Mouse (Mus musculus): ENCODE measurements around the gene Gdpd5.

Gene Gdpd5

DNA sequence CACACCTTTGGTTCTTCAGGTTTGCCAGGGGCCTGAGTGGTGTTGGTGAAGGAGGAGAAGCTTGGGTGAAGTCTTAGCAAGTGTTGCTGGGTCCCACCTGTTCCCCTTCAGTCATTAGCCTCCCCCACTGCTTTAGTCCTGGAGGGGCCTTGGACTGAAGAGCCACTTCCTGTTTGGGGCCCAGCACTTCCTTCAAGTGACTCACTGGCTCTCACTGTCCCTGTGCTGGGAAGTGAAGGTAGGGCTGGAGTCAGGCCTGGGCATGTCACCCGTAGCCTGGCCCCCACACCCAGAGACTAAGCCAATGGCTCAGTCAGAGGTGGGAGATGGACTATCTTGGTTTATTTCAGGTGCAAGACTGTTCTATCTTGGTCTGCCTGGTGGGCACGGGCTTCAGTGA is 26.4 kb downstream of the Gdpd5 start:
- no peak for DNase-seq

DNA sequence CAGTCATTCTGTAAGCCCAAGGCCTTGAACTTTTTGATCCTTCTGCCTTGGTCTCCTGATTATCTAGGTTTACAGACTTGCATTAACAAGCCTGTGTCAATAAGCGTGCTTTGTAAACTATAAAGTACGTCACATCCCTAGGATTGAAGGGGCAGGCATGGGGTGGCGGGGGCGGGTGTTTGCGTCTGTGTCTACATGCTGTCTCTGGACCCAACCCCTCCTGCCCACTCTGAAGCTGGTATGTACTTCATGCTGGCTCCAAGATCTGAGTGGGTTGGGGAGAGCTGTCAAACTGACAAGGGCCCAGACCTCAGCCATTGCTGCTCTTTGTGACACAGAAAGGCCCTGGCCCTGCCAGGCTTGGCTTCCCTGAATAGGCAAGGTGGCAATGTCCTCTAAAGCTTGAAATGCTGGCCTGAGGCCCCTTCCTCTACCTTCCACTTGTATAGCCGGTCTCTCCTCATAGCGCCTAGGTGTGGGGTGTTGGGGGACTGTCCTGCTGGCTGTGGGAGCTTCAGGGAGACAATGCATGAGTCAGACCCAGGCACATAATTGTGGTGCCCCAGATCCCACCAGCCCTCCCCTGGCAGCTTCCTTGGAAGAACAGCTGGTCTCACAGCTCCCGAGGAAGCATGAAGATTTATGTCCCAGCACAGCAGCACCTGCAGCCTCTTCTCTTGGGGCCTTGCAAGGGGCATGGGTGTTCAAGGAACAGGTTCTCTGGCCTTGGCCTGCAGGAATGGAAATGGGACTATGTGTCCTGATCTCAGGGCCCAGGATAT is 28.4 kb downstream of the Gdpd5 start:
- no peak for DNase-seq

DNA sequence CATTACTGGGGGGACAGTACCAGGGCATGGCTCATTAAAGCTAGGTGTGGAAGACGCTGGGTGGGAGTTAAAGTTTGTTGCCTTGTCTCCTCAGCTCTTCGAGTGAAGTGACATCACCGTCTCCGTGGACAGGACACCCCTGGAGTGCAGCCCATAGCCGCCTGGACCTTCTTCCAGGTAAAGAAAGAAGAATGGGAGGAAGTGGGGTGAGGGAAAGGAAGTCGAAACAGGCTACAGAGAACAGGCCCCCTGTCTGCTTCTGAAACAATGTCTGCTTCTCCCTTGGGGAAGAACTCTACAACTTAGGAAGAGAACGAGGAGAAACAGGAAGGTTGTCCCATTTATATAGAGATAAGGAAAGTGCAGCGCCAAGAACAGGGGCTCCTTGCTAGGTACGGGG is 29.1 kb downstream of the Gdpd5 start:
- no peak for DNase-seq

DNA sequence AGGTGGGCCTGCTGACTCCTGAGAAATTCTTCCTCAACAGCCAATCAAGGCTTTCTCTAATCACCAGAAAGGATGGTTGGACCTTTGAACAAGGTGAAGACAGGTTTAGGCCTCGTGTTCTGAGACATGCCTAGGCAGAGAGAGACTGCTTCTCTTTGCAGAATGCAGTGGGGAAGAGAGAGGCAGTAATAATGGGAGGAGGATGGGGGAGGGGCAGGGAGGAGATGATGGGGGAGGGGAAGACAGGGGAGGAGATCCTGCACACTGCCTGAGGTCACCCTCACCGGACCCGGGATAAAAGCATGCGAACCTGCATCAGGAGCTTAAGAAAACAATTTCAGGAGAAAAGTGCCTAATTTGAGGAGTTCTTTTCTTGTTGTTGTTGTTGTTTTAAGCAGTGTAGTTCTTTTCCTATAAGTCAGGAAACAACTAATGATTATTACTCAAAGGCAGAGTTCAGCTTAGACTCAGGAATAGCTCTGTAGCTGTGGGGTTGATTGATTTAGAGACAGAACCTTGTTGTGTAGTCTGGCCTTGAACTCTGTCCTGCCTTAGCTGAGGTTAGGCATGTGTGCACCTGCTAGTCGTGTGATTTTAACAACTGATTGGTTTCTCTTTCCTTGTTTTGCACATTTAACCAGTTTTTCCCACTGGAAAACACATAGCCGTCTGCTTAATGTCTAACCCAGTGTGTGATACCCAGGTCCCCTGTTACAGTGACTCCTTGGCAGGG is 30.0 kb downstream of the Gdpd5 start:
- no peak for DNase-seq

DNA sequence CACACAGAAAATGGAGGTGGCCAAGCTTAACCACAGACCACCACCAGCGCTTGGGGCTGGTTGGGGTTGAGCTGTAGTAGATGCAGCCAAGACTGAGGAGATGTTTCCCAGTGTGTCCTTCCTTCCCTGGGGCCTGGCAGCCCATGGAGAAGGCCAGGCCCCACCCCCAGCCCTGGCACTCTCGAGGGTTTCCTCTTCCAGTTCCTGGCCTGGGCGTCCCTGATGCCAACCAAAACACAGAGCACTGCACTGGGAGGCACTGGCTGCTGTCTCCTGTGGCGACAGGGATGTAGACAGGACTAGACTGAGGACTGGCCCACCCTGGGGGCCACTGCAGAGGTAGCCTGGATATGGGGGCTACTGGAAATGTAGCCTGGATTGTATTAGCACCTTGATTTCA is 33.8 kb downstream of the Gdpd5 start:
- no peak for DNase-seq

DNA sequence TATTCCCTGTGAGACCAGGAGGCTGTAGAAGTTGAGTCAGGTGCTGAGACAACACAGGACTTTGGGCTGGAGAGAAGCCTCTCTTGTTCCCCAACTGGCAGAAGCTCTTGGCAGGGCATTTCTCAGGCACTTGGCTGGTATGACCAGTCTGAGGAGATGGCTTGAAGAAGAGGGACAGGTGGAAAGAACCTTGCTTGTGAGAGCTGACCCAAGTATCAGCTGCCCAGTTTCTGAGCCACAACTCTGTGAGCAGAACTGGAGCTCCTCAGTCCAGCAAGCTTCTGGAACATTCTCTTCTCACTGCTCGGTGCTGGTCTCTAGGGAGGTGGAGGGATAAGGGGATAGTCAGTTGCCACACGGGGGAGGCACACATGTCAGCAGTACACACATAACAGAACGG is 38.1 kb downstream of the Gdpd5 start:
- no peak for DNase-seq

DNA sequence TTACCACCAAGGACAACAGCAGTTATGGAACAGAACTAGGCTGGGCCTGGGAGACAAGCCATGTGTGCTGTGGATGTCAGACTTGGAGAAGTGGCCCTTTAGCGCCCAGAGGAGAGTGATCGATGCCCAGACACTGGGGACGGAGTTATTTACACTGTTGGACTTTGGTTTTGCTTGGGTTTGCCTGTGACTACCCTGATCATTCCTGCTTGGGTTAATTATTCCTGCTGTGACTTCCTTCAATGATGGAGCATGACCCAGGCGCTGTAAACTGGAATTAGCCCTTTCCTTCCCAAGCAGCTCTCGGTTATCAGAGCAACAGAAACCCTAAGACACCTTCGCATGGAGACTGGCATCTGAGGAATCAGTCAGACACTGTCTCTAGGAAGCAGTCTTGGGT is 39.8 kb downstream of the Gdpd5 start:
- DNase-seq, result no peak

DNA sequence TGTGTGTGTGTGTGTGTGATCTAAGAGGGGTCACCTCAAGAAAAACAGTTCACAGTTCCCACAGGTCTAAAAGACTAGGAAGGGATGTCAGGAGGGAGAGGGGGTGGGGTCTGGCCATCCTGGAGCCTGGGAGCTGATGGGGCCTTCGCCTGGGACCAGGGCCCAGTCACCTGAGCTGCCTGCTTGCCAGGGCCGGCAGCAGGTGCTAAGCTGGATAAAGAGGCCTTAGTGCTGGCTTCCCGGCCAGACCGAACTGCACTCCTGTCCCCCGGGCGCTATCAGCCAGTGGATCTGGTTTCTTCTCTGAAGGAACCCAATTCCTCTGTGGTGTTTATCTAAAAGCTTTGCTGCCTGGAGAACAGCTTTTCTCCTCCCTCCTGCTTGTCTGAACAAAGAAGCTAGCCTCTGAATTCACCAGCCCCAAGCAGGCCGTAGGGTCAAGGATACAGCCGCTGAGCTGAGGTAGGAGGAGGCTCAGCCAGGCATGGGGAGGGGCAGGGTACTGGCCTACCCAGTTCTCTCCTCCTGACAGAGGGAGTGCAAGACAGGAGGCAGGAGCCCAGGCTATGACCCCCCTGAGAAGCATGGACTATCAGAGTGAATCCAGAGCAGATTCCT is 43.4 kb downstream of the Gdpd5 start:
- no peak for DNase-seq

DNA sequence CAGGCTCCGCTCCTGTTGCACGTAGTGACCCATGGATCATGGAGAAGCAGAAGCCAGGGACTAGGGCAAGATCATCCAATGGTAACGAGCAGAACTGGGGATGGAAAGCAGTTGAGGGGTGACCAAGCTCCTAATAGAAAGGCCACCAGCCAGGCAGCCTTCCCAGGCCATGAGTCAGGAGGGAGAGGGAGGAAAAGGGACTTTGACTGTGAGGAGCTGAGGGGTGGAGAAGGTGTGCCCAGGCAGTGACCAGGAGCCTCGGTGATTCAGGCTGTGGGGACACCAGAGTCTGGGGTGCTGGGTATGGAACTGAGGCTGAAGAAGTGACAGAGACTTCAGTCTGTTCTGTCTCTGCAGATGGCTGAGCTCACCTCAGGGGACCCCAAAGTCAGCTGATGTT is 44.5 kb downstream of the Gdpd5 start:
- DNase-seq, result no peak

DNA sequence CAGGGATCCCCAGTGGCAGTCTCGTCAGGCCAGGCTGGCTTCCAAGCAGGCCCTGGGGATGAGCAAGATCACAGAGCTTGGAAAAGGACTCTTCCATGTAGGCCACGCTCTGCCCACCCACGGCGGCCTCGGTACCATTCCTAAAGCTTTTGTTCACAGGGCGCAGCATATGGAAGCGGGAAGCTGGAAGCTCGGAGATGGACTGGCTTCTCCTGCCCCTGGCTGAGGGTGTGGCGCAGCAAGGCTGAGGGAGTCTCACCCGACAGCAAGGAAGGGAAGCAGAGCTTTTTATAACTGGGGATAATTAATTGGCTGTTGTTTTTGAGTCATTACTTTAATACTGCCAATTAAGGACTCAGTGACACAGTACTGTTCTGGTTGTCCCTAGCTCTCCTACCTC is 45.8 kb downstream of the Gdpd5 start:
- no peak for DNase-seq

DNA sequence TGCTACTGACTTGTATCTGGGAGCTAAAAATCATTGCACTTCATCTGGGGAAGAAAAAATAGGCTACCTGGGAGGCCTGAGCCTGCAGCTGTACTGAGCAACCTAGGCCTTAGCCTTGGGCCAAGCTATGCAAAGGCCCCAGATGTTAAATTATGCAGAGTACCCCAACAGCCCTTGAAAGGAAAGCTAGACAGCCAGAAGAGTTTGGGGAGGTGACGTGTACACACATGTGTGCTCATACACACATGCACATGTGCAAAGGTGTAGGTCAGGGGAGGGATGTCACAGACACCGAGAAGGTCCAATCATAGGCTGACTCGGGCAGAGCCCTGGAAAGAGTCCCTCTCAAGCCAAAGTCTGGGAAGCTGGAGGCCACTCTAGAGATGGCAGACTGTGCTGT is 46.8 kb downstream of the Gdpd5 start:
- no peak for DNase-seq

DNA sequence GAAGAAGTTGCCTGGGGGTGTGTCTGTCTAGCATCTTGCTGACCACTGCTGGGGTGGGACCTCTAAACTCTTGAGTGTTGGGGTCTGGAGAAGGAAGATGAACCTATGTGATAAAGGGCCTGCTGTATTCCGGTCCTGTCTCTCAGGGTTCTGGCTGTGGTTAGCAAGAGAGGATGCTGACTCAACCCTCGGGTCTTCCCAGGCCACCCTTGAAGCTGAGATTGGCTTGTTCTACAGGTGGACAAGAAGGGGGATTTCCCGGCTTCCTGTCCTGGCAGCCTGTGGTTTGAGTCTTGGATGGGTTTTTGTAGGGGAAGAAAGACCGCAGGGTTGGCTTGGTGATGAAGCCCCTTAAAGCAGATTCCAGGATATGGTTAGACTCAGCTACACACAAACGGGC is 47.6 kb downstream of the Gdpd5 start:
- DNase-seq, result no peak

DNA sequence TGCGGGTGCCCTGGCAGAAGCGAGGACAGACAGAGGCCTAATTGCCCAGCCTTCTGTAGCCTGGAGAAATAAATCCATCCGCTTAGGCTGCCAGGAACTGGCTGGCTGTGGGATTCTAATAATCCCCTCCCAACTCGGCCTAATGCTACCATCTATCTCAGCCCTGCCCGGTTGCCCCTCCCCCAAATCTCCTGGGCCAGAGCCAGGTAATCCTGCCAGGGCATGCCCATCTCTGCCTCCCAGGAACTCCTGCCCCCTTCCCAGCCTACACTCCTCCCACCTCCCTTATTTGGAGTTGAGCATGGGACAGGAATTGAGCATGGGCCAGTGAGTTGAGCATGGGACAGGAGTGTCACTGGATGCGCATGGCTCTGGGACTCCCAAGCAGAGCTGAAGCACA is 48.6 kb downstream of the Gdpd5 start:
- no peak for DNase-seq

DNA sequence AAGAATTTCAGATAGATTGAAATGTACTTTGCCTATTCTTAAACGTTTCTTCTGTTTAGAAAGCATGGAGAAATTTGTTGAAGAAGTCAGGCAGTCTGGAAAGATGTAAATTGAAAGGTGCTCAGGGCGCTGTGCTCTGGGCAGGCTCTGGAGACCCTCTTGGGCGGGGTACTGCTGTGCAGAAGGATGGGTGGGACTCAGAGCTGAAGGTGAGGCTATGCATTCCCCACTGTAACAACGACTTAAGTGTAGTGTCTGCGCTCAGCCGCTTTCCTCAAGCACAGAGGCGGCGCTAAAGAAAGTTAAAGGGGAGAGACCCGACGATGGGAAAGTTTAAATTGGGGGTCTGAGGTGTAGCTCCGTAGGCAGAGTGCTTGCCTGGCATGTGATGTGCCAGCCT is 49.0 kb downstream of the Gdpd5 start:
- no peak for DNase-seq

DNA sequence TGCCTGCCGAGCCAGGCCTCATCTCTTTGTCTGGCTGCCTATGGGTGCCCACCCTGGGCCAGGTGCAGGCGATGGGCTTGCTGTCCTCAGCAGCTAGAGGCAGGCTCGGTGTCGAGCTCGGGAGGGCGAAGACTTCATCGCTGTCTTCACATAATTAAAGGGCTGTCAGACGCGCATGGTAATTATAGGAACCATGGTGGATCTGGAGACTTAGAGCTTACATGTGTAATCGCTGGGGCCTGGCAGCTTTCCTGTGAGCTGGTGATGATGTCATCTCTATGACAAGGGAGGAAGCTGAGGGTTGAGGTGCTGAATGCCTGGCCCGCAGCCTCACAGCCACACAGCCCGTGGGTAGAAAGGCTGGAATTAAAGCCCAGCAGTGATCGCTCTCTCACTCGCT is 51.0 kb downstream of the Gdpd5 start:
- DNase-seq, result no peak

DNA sequence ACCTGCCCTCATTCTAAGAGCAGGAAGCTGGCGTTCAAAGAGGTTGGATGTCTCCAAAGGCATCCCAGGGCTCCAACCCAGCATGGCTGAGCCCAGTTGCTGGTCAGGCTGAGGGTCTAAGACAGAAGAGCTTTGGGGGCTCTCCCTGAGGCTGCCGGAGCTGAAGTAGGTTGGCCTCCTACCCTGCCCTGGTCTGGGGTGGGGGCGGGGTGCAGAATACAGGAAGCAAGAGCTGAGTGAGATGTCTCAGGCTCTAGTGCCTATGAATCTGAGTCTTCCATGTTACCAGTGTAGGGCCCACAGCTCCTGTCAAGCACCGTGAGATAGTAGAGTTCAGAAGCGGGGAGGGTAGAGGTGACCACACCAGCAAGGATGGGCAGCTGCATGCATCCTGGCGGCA is 51.6 kb downstream of the Gdpd5 start:
- DNase-seq, result no peak

DNA sequence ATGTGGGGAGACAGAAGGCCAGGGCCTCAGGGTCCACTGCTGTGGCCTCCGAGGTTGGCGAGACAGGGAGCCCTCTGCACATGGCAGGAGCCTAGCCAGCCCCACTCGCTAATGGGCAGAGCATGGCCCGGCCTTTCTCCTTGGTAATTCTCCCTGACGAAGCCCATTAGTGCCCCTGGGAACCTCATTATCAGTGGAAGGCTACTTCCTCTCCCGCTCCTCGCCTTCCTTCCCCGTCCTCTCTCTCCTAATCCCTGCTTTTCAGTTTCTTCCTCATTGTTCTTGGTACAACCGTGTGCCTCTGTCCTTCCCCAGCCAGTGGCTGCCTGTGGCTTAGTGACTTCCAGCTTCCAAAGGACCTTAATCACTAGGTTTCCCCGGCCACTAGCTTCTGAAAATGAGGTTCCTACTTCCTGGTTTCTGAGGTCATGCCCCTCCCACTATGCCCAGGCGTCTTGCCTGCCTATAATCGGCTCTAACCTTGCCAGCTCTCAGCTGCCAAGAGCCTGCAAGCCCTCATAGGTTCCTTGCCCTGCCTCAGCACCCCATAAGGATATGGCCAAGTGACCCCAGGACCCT is 53.5 kb downstream of the Gdpd5 start:
- no peak for DNase-seq

DNA sequence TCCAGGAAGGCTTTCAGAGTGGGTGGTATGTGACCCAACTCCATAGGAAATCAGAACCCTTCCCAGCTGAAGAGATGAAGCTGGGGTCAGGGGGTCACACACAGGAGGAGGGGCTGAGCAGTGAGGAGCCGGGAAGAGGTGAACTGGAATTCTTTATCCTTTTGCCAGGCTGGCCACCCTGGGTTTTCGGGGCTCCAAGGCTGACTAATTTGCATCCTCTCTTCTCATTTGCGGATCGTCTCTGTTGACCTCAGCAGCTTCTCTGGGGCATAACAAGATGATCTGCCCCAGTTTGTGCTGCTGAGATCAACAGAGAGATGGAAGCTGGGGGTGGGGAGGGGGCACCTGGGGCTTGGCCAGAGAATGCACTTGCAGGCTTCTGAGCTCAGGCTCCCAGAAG is 55.3 kb downstream of the Gdpd5 start:
- DNase-seq, result no peak

DNA sequence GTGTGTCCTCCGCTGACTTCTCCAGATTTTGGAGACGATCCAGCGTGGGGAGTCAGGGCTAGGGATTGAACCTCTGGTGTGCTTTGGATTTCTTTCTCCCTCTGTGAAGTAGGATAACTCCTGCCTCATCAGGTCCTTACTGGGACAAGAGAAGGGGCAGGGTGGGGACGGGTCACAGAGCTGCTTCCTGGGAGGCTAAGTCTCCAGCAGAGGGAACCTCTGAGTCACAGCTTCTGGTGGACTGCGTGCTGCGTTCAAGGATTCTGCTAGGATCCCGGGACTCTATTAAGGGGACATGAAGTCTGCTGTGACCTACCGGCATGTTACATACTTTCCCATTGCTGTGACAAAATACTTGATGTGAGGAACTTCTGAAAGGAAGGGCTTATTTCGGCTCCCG is 57.7 kb downstream of the Gdpd5 start:
- DNase-seq, result no peak

DNA sequence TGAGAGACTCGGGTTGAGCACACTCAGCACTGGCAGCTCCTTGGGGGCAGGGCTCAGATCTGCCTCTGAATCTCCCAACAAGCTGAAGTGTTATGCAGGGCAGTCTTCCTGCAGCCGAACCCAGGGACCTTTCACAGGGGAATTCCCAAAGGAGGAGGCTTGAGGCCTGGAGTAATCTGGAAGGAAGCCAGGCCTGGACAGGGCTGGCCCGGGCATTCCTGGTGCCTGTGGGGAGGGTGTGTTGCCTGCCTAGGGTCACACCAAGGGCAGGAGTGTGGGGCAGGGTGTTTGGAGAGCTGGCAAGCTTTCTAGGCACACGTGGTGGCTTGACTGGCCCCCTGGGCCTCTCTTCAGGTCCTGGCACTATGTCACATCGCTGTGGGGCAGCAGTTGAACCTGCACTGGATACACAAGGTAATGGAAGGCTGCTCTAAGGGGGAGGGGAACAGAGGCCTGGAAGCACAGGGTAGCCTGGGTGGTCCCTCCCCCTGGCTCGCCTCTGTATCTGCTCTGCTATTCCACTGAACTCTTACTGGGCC is 60.4 kb downstream of the Gdpd5 start:
- DNase-seq, result no peak

DNA sequence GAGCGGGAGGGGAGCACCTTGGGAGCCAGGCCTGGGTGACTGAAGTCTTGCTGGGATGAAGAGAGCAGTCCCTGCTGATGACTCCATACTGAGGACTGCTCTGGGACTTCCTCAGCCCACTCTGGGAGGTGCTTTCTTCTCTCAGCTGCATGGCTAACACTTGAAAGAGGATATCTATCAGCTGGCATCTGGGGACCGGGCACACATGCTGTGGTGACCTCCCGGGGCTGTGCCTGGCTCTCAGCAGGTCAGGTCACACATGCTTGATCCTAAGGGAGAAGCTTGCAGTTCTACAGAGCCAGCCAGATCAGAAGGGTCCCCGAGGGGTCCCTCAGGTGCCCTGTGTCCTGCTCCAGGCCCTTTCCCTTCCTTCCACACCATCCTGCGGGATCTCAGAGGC is 62.0 kb downstream of the Gdpd5 start:
- no peak for DNase-seq

DNA sequence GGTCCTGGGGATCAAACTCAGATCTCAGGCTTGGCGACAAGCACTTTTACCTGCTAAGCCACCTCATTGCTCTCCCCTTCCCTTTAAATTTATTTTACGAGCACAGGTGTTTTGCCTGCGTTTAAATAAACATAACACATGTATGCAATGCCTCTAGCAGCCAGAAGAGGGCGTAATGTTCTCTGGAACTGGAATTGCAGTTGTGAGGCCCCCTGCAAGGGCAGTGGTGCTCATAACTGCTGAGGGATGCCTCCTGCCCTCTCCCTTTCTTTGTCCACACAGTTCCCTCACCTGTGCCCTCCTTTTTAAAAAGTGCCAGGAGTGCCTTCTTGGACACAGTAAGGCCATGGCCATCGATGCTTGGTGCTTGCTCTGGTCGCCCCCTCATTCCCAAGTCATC is 62.8 kb downstream of the Gdpd5 start:
- no peak for DNase-seq

DNA sequence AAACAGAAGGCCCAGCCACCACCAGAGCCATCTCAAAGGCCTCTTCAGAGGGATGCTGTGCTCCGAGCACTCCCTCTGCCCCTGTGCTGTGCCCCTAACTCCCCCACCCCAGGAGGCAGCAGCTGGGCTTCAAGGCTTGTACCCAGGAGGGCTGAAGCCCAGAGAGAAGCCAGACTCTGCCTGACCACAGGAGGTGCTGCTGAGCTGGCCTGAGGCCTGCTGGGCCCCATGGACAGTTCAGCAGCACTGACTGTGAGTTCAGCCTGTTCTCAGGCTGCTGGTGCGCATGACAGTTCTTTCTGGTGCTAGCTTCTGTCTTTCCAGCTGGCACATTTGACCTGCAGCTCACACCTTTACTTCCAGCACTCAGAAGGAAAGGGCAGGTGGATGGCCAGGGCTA is 64.6 kb downstream of the Gdpd5 start:
- DNase-seq, result no peak

DNA sequence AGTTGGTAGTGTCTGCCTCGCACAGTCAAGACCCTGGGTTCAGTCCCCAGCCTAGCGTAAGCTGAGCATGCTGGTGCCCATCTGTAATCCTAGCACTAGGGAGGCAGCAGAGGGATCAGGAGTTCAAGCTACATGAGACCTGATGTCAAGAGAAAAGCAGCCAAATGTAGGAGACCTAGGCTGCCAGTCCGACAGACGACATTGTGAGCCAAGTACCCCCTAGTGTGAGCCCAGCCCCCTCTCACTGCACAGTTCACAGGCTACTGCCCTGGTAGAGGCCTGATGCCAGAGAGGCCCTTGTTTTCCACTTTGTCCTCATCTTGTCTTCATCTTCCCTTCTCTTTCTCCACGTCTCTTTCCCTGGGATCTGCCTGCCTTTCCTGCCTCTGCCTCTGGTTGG is 66.1 kb downstream of the Gdpd5 start:
- DNase-seq, result no peak

Measured in thymus, postnatal 25 days (tissue).